Mouse (Mus musculus) C2C12 (cell line): ENCODE results near the gene Etv6. TPM values are rescaled to one million over a fixed set of nuclear protein-coding genes. Genes with fewer than 3 reads are reported as not detected.

Experiments used
- H3K27me3 ChIP-seq: one replicate; pipeline ENCODE4 v1.6.1; 2011; ENCODE audit not compliant: control insufficient read depth, insufficient read depth, insufficient read length
- H3K36me3 ChIP-seq: one replicate; pipeline ENCODE4 v1.6.1; 2011; ENCODE audit not compliant: control insufficient read depth, insufficient read depth
- H3K4me3 ChIP-seq: one replicate; pipeline ENCODE4 v1.5.1; 2011; ENCODE audit warnings: mild to moderate bottlenecking, control low read depth; ENCODE audit not compliant: poor library complexity, insufficient read depth, severe bottlenecking
- H3K79me2 ChIP-seq: one replicate; pipeline ENCODE4 v1.6.1; 2011; ENCODE audit not compliant: control insufficient read depth, insufficient read depth
- H3K79me3 ChIP-seq: one replicate; pipeline ENCODE4 v1.6.1; 2011; ENCODE audit warnings: low read depth, control low read depth
- H3ac ChIP-seq: one replicate; pipeline ENCODE3; 2011; ENCODE audit warnings: low read depth; ENCODE audit not compliant: control insufficient read depth, insufficient read length
- CEBPB ChIP-seq: IDR thresholded peaks from one replicate; pipeline ENCODE4 v1.6.1; 2011; ENCODE audit warnings: low read depth, mild to moderate bottlenecking, control low read depth, moderate library complexity
- CTCF ChIP-seq: IDR thresholded peaks from one replicate; pipeline ENCODE4 v1.5.1; 2011; ENCODE audit not compliant: control insufficient read depth, insufficient read depth, insufficient read length
- FOSL1 ChIP-seq: IDR thresholded peaks from one replicate; pipeline ENCODE4 v1.8.0; 2011; ENCODE audit warnings: mild to moderate bottlenecking, low read length; ENCODE audit not compliant: poor library complexity, insufficient read depth, severe bottlenecking
- MAX ChIP-seq: IDR thresholded peaks from one replicate; pipeline ENCODE4 v1.6.1; 2011; ENCODE audit warnings: mild to moderate bottlenecking, control low read depth
- MYOD1 ChIP-seq: IDR thresholded peaks from one replicate; pipeline ENCODE4 v1.6.1; 2011; ENCODE audit warnings: low read depth; ENCODE audit not compliant: control insufficient read depth, insufficient read length
- MYOG ChIP-seq: IDR thresholded peaks from one replicate; pipeline ENCODE4 v1.6.1; 2011; ENCODE audit not compliant: control insufficient read depth, insufficient read length; ENCODE audit errors: extremely low read depth
- USF1 ChIP-seq: IDR thresholded peaks from one replicate; pipeline ENCODE4 v1.6.1; 2011; ENCODE audit warnings: low read depth, mild to moderate bottlenecking, control low read depth, moderate library complexity
- polyA plus RNA-seq: library from polyadenylated mRNA; unstranded; fragments of >200 nt; fragmentation: generic; extraction: Trizol; gene quantifications from one replicate; pipeline ENCODE4 v1.2.1, GENCODE M21; 2012; ENCODE audit warnings: missing spikeins

The Etv6 gene
- polyA plus RNA-seq, 1 experiment, result 8.5 TPM

- Histone ChIP-seq H3K79me3 (peaks cover 22% of the 10 kb centered on the region), H3K27me3 (no peaks in the 10 kb centered on the region), H3ac (no peak overlapping the region), H3K4me3 (no peak overlapping the region), H3K36me3 (peaks cover 10% of the 10 kb centered on the region), H3K79me2 (peaks cover 56% of the 10 kb centered on the region)
- no peak for TF ChIP-seq CEBPB
- no peak for TF ChIP-seq CTCF
- no peak for TF ChIP-seq MYOD1
Observed at GRCm38 (mm10) chr6:134120712-134121111, 85.2 kb downstream of the Etv6 start.

- TF ChIP-seq CEBPB (no peak), CTCF (no peak), MAX (no peak), USF1 (no peak), FOSL1 (no peak), MYOG (no peak), MYOD1 (no peak)
- no peaks in the 10 kb centered on the region for H3K36me3 ChIP-seq
- H3K27me3 ChIP-seq, result no peaks in the 10 kb centered on the region
- peaks cover 23% of the 10 kb centered on the region for H3K79me3 ChIP-seq
- no peak overlapping the region for H3K4me3 ChIP-seq
- H3ac ChIP-seq, result no peak overlapping the region
- H3K79me2 ChIP-seq, result peaks cover 67% of the 10 kb centered on the region
Observed at GRCm38 (mm10) chr6:134122945-134123344, 87.4 kb downstream of the Etv6 start.

GRCm38 (mm10) chr6:134123474-134123873 is 88.0 kb downstream of the Etv6 start:
- no peak for TF ChIP-seq FOSL1
- TF ChIP-seq MYOG, result no peak
- no peak for TF ChIP-seq CTCF
- TF ChIP-seq CEBPB, result no peak
- TF ChIP-seq MAX, result no peak
- no peak for TF ChIP-seq USF1
- TF ChIP-seq MYOD1, result no peak
- no peak overlapping the region for H3K4me3 ChIP-seq
- peaks cover 26% of the 10 kb centered on the region for H3K79me3 ChIP-seq
- H3K27me3 ChIP-seq, result no peaks in the 10 kb centered on the region
- no peaks in the 10 kb centered on the region for H3K36me3 ChIP-seq
- no peak overlapping the region for H3ac ChIP-seq
- peaks cover 72% of the 10 kb centered on the region for H3K79me2 ChIP-seq

- Histone ChIP-seq H3K79me2 (peaks cover 80% of the 10 kb centered on the region), H3K79me3 (peaks cover 30% of the 10 kb centered on the region), H3K4me3 (no peak overlapping the region), H3K27me3 (no peaks in the 10 kb centered on the region), H3ac (no peak overlapping the region), H3K36me3 (peaks cover 1% of the 10 kb centered on the region)
- no peak for TF ChIP-seq FOSL1
- no peak for TF ChIP-seq CTCF
- TF ChIP-seq MAX, result no peak
- TF ChIP-seq USF1, result no peak
- no peak for TF ChIP-seq MYOG
- TF ChIP-seq MYOD1, result no peak
- no peak for TF ChIP-seq CEBPB
Observed at GRCm38 (mm10) chr6:134124256-134124655, 88.8 kb downstream of the Etv6 start.

- peaks cover 82% of the 10 kb centered on the region for H3K79me2 ChIP-seq
- peaks cover 39% of the 10 kb centered on the region for H3K79me3 ChIP-seq
- H3ac ChIP-seq, result no peak overlapping the region
- no peak for TF ChIP-seq MYOG
- H3K4me3 ChIP-seq, result no peak overlapping the region
- H3K27me3 ChIP-seq, result no peaks in the 10 kb centered on the region
- peaks cover 4% of the 10 kb centered on the region for H3K36me3 ChIP-seq
Observed at GRCm38 (mm10) chr6:134127996-134128395, 92.5 kb downstream of the Etv6 start.

GRCm38 (mm10) chr6:134128594-134128993 is 93.1 kb downstream of the Etv6 start:
- Histone ChIP-seq H3ac (no peak overlapping the region), H3K36me3 (peaks cover 4% of the 10 kb centered on the region), H3K79me2 (peaks cover 79% of the 10 kb centered on the region), H3K4me3 (no peak overlapping the region), H3K27me3 (no peaks in the 10 kb centered on the region), H3K79me3 (peaks cover 39% of the 10 kb centered on the region)
- TF ChIP-seq USF1 (no peak), CEBPB (no peak)

GRCm38 (mm10) chr6:134129848-134130247 is 94.3 kb downstream of the Etv6 start:
- Histone ChIP-seq H3ac (no peak overlapping the region), H3K27me3 (no peaks in the 10 kb centered on the region), H3K79me2 (peaks cover 74% of the 10 kb centered on the region), H3K79me3 (peaks cover 36% of the 10 kb centered on the region), H3K4me3 (no peak overlapping the region), H3K36me3 (peaks cover 4% of the 10 kb centered on the region)
- TF ChIP-seq USF1 (no peak), MYOG (no peak), CTCF (no peak), MAX (no peak)
